Mouse (Mus musculus): ENCODE measurements at regions not wholly inside any gene's neighbourhood (a gene's known extent, or its start where the extent isn't known, plus 50 kb on each side); places are given as distances from the start of the nearest gene placed in this dataset.

GRCm38 (mm10) chr16:46251639-46252038, 96.8 kb upstream of the Gm4737 start:
- 76% methylated on average over 4 of the region's 4 CpGs for WGBS

GRCm38 (mm10) chr16:46250943-46251342, 96.1 kb upstream of the Gm4737 start:
- no peak for ATAC-seq (replicated peaks; ENCODE audit: low FRiP score)

More at GRCm38 (mm10) chr16:46251639-46252038, 96.8 kb upstream of the Gm4737 start:
- H3K36me3 ChIP-seq (ENCODE audit: control insufficient read depth, insufficient read depth, low read length), result no peaks in the 10 kb centered on the region
- ATAC-seq (replicated peaks; ENCODE audit: low FRiP score) (no peak), DNase-seq (ENCODE audit: low spot score) (no peak)
- H3K9ac ChIP-seq (ENCODE audit: low read length), result no peak overlapping the region
- H3K4me2 ChIP-seq (ENCODE audit: low read depth, low read length, severe bottlenecking), result no peak overlapping the region
- no peak overlapping the region for H3K27ac ChIP-seq (ENCODE audit: low read depth, low read length)
- no peaks in the 10 kb centered on the region for H3K9me3 ChIP-seq (ENCODE audit: control insufficient read depth, low read length)
- H3K4me1 ChIP-seq (replicated peaks; ENCODE audit: control insufficient read depth, insufficient read depth, low read length), result no peaks in the 10 kb centered on the region
- H3K27me3 ChIP-seq (ENCODE audit: control insufficient read depth, insufficient read depth, low read length), result no peaks in the 10 kb centered on the region
- H3K4me3 ChIP-seq (ENCODE audit: low read depth, low read length), result no peak overlapping the region

GRCm38 (mm10) chr16:46245598-46245997, 90.7 kb upstream of the Gm4737 start:
- WGBS, result 89% methylated on average over 5 of the region's 5 CpGs
- H3K27ac ChIP-seq (ENCODE audit: low read depth, low read length), result no peak overlapping the region
- H3K27me3 ChIP-seq (ENCODE audit: control insufficient read depth, insufficient read depth, low read length), result no peaks in the 10 kb centered on the region

More at GRCm38 (mm10) chr16:46250943-46251342, 96.1 kb upstream of the Gm4737 start:
- Histone ChIP-seq H3K36me3 (ENCODE audit: control insufficient read depth, insufficient read depth, low read length) (no peaks in the 10 kb centered on the region), H3K4me2 (ENCODE audit: low read depth, low read length, severe bottlenecking) (no peak overlapping the region), H3K9ac (ENCODE audit: low read length) (no peak overlapping the region), H3K4me1 (replicated peaks; ENCODE audit: control insufficient read depth, insufficient read depth, low read length) (no peaks in the 10 kb centered on the region), H3K4me3 (ENCODE audit: low read depth, low read length) (no peak overlapping the region), H3K27me3 (ENCODE audit: control insufficient read depth, insufficient read depth, low read length) (no peaks in the 10 kb centered on the region), H3K27ac (ENCODE audit: low read depth, low read length) (no peak overlapping the region), H3K9me3 (ENCODE audit: control insufficient read depth, low read length) (no peaks in the 10 kb centered on the region)
- 54% methylated on average over 3 of the region's 3 CpGs for WGBS
- DNase-seq (ENCODE audit: low spot score), result no peak

GRCm38 (mm10) chr16:46228744-46229143, 73.9 kb upstream of the Gm4737 start:
- no peaks in the 10 kb centered on the region for H3K36me3 ChIP-seq (ENCODE audit: control insufficient read depth, insufficient read depth, low read length)
- DNase-seq (ENCODE audit: low spot score) (no peak), ATAC-seq (replicated peaks; ENCODE audit: low FRiP score) (no peak)
- H3K4me3 ChIP-seq (ENCODE audit: low read depth, low read length), result no peak overlapping the region
- WGBS, result 89% methylated on average over 3 of the region's 3 CpGs
- H3K27ac ChIP-seq (ENCODE audit: low read depth, low read length), result no peak overlapping the region
- no peak overlapping the region for H3K4me2 ChIP-seq (ENCODE audit: low read depth, low read length, severe bottlenecking)
- no peaks in the 10 kb centered on the region for H3K4me1 ChIP-seq (replicated peaks; ENCODE audit: control insufficient read depth, insufficient read depth, low read length)
- no peaks in the 10 kb centered on the region for H3K27me3 ChIP-seq (ENCODE audit: control insufficient read depth, insufficient read depth, low read length)
- H3K9me3 ChIP-seq (ENCODE audit: control insufficient read depth, low read length), result no peaks in the 10 kb centered on the region
- H3K9ac ChIP-seq (ENCODE audit: low read length), result no peak overlapping the region

More at GRCm38 (mm10) chr16:46245598-46245997, 90.7 kb upstream of the Gm4737 start:
- no peak overlapping the region for H3K4me3 ChIP-seq (ENCODE audit: low read depth, low read length)
- no peaks in the 10 kb centered on the region for H3K36me3 ChIP-seq (ENCODE audit: control insufficient read depth, insufficient read depth, low read length)
- H3K4me2 ChIP-seq (ENCODE audit: low read depth, low read length, severe bottlenecking), result no peak overlapping the region
- ATAC-seq (replicated peaks; ENCODE audit: low FRiP score), result no peak
- no peak overlapping the region for H3K9ac ChIP-seq (ENCODE audit: low read length)
- no peaks in the 10 kb centered on the region for H3K9me3 ChIP-seq (ENCODE audit: control insufficient read depth, low read length)
- H3K4me1 ChIP-seq (replicated peaks; ENCODE audit: control insufficient read depth, insufficient read depth, low read length), result no peaks in the 10 kb centered on the region
- DNase-seq (ENCODE audit: low spot score), result no peak

- Histone ChIP-seq H3K4me2 (ENCODE audit: low read depth, low read length, severe bottlenecking) (no peak overlapping the region), H3K9ac (ENCODE audit: low read length) (no peak overlapping the region), H3K4me3 (ENCODE audit: low read depth, low read length) (no peak overlapping the region), H3K27ac (ENCODE audit: low read depth, low read length) (no peak overlapping the region), H3K4me1 (replicated peaks; ENCODE audit: control insufficient read depth, insufficient read depth, low read length) (no peaks in the 10 kb centered on the region), H3K36me3 (ENCODE audit: control insufficient read depth, insufficient read depth, low read length) (no peaks in the 10 kb centered on the region), H3K9me3 (ENCODE audit: control insufficient read depth, low read length) (no peaks in the 10 kb centered on the region), H3K27me3 (ENCODE audit: control insufficient read depth, insufficient read depth, low read length) (no peaks in the 10 kb centered on the region)
- no peak for DNase-seq (ENCODE audit: low spot score)
- 57% methylated on average over 1 of the region's 1 CpGs for WGBS
- ATAC-seq (replicated peaks; ENCODE audit: low FRiP score), result no peak
Measured at GRCm38 (mm10) chr16:46223084-46223600, 68.3 kb upstream of the Gm4737 start.

- H3K36me3 ChIP-seq (ENCODE audit: control insufficient read depth, insufficient read depth, low read length), result no peaks in the 10 kb centered on the region
- H3K27ac ChIP-seq (ENCODE audit: low read depth, low read length), result no peak overlapping the region
- H3K9ac ChIP-seq (ENCODE audit: low read length), result no peak overlapping the region
- WGBS, result 77% methylated on average over 4 of the region's 4 CpGs
- no peaks in the 10 kb centered on the region for H3K27me3 ChIP-seq (ENCODE audit: control insufficient read depth, insufficient read depth, low read length)
- no peak for DNase-seq (ENCODE audit: low spot score)
- H3K4me3 ChIP-seq (ENCODE audit: low read depth, low read length), result no peak overlapping the region
- no peak for ATAC-seq (replicated peaks; ENCODE audit: low FRiP score)
- no peaks in the 10 kb centered on the region for H3K4me1 ChIP-seq (replicated peaks; ENCODE audit: control insufficient read depth, insufficient read depth, low read length)
- H3K9me3 ChIP-seq (ENCODE audit: control insufficient read depth, low read length), result no peaks in the 10 kb centered on the region
- H3K4me2 ChIP-seq (ENCODE audit: low read depth, low read length, severe bottlenecking), result no peak overlapping the region
Measured at GRCm38 (mm10) chr16:46212504-46212903, 57.6 kb upstream of the Gm4737 start.

GRCm38 (mm10) chr16:46211914-46212313, 57.0 kb upstream of the Gm4737 start:
- no peak for ATAC-seq (replicated peaks; ENCODE audit: low FRiP score)
- Histone ChIP-seq H3K4me2 (ENCODE audit: low read depth, low read length, severe bottlenecking) (no peak overlapping the region), H3K27me3 (ENCODE audit: control insufficient read depth, insufficient read depth, low read length) (no peaks in the 10 kb centered on the region), H3K36me3 (ENCODE audit: control insufficient read depth, insufficient read depth, low read length) (no peaks in the 10 kb centered on the region), H3K9me3 (ENCODE audit: control insufficient read depth, low read length) (no peaks in the 10 kb centered on the region), H3K9ac (ENCODE audit: low read length) (no peak overlapping the region), H3K4me1 (replicated peaks; ENCODE audit: control insufficient read depth, insufficient read depth, low read length) (no peaks in the 10 kb centered on the region), H3K27ac (ENCODE audit: low read depth, low read length) (no peak overlapping the region), H3K4me3 (ENCODE audit: low read depth, low read length) (no peak overlapping the region)
- no peak for DNase-seq (ENCODE audit: low spot score)
- WGBS, result 78% methylated on average over 3 of the region's 3 CpGs

GRCm38 (mm10) chr16:46205114-46205513, 50.2 kb upstream of the Gm4737 start:
- DNase-seq (ENCODE audit: low spot score), result no peak
- H3K4me2 ChIP-seq (ENCODE audit: low read depth, low read length, severe bottlenecking), result no peak overlapping the region
- no peak overlapping the region for H3K4me3 ChIP-seq (ENCODE audit: low read depth, low read length)
- peak; percentile 44; the same call in 1 of the 2 replicates for ATAC-seq (replicated peaks; ENCODE audit: low FRiP score)
- no peak overlapping the region for H3K9ac ChIP-seq (ENCODE audit: low read length)
- H3K9me3 ChIP-seq (ENCODE audit: control insufficient read depth, low read length), result no peaks in the 10 kb centered on the region
- no peaks in the 10 kb centered on the region for H3K36me3 ChIP-seq (ENCODE audit: control insufficient read depth, insufficient read depth, low read length)
- 79% methylated on average over 1 of the region's 1 CpGs for WGBS
- no peaks in the 10 kb centered on the region for H3K27me3 ChIP-seq (ENCODE audit: control insufficient read depth, insufficient read depth, low read length)
- H3K4me1 ChIP-seq (replicated peaks; ENCODE audit: control insufficient read depth, insufficient read depth, low read length), result no peaks in the 10 kb centered on the region
- no peak overlapping the region for H3K27ac ChIP-seq (ENCODE audit: low read depth, low read length)
